Mouse (Mus musculus) naive thymus-derived CD4-positive, alpha-beta T cell, adult 2 months (primary cell): ENCODE results near the gene Cyp2j6.
"Not testable (repeated sequence)": the region's sequence is repeated elsewhere in the genome, so short reads cannot be mapped to it uniquely, and the experiment has no call there.

Experiments used
- DNase-seq: peaks from one replicate; pipeline ENCODE4 v3.0.0-alpha.2; 2011; ENCODE audit warnings: low read depth

Cyp2j6 gene

DNA sequence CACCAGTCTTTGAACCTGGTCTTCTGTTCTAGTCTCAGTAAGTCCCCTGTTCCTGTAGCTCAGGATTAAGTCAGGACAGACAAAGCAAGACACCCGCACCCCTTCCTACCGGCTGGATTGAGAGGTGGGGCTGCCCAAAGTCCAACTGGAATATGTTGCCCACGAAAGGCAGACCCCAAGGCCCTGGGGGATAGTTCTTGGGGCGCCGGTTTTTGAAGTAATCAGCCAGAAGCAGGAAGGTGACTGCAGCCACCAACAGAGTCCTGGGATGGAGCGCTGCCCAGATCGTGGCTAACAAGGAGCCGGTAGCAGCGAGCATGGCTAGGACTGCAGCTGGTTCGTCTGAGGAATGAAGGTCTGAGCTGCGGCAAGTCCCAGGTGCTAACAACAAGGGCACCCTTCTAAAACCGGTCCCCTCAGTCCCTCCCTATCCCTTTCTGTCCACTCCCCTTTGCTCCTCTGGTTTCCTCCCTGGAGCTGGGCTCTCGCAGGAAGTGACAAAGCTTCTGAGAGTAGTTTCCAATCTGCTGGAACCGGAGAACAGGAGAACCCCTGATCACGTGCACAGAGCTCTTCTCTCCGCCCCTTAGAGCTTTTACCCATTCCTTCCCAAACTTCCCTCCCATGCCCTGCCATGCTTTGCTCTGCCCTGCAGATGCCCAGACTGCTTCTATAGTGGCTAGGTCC is at the start of gene Cyp2j6:
Gene Cyp2j6 (minus strand): TSS at position 529 of the 687 bp plus-strand sequence.
- DNase-seq: no peak

DNA sequence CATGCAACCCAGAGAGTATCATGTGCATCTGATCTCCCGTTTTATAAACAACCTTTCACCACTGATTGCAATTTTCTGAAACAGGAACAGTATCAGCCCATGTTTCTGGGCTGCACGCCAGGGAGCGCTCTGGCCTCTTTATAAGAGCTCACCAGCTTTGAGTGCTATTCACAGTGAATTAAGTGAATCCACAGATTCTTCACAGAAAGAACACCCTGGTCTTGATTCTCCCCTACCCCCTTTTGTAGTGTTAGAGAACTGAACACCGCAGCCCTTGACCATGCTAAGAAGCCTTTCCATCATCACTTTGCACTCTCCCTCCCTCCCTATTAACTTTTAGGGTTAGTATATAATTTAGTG is 38.3 kb upstream of the Cyp2j6 start:
- DNase-seq: no peak

DNA sequence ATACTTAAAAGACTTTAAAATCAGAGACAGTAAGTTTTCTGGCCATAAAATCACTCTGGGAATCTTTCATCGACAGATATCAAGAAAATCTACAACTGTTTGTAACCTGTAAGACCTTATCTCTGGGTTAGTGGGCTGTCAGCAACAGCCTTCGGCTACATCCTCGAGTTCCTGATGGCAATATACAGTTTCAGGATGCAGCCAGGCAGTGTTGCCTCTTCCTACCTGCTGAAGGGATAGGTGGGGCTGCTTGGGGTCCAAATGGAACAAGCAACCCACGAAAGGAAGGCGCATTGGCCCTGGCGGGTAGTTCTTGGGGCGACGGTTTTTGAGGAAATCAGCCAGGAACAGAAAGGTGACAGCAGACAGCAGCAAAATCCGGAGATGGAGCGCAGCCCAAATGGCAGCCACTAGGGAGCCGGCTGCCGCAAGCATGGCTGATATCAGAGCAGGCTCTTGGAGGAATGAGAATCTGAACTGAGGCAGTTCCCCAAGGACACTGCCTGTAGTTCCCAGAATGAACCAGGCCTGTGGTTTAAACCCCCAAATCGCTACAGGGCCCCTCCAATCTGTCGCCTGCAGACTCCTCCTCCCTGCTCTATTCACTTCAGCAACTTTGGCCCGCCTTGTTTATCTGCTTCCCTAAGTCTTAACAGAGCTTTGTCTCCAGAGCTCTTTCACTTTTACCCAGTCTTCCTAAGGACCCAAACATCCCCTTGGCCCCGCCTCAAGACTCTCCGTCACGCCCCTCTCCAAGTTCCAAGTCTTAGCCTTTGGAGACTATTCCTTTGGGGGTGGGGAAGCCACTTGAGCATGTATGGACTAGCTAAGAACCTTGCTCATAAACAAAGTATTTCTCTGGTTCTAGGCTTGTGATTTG is 37.7 kb upstream of the Cyp2j6 start, which contains the start of gene Cyp2j9:
Gene Cyp2j9 (minus strand): TSS at position 668 of the 880 bp plus-strand sequence.
- DNase-seq: no peak

DNA sequence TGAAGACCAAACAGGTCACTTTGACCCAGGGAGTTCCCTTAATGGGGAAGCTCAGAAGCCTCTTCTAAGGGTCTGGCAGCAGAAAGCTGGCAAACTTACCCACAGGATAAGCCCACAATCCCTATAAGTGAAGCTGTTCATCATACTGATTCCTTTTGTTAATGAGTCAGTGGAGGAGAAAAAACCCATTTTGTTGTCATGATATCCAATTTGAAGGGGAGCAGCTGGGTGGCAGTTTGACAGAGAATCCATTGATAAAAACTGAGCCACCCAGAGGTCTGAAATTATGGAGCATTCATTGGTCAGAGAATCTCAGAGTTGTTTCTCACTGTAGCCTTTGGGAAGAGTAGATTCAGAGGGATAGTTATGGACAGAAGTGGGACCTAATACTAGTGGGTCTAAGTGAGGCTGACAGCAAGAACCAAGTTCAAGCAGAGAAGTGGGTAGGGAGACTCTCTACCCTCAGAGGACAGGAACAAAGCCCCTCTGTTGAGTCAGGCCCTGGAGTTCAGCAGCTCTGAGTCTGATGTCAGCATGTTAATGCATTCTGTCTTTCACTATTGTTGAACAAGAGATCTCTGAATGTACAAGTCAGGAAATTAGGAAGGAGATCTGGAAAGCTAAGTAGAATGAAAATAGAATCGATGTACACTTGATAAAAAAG is 28.1 kb upstream of the Cyp2j6 start:
- no peak for DNase-seq

DNA sequence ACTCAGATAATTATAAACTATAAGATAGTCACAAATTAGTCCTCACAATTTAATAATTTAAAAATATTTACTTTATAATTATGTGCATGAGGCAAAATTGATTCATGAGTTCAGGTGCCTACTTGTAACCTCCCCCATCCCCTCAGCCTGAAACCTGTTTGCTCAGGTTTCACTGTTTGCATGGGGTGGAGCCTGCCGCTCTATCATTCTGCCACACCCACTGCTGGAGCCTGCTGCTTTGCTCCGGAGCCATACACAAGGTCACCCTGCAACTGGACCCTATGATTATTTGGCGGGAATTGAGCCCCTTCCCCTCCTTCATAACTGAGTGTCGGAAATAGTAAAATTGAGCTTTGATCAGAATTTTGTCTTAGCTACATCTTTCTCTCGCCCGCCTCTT is 26.9 kb upstream of the Cyp2j6 start:
- DNase-seq: not testable (repeated sequence)

DNA sequence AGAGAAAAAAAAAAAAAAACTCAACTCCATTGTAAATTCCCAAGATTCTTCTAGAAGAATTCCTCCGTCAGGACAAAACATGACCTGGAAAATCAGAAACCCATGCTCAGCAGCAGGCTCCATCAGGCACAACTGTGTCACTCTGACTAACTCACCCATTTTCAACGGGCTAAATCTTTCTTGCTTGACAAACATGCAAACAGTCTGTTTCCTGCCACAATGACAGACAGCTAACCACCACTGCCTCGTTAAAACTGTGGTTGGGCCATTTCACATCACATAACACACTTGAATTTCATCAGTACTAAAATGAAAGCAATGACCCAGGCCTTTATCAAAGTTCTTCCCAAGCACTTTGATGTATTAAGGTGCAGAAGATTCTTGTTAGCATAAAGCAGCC is 16.0 kb upstream of the Cyp2j6 start:
- DNase-seq: no peak

DNA sequence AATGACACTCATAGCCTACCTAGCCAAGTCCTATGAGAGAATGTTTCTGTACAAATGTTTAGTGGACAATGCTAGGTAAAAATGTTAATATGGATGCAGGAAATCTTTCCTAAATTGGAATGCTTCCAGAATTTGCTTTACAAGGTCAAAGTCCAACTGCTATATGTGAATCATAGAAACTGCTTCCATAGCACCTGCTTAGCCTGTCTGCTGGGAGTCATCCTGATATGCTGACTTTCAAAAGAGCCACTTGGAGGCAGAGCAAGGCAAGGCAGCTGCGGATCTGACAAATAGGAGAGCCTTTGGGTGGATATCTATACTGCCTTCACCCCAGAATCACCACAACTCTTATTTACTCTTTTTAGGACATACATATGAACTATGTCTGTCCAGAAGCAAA is 14.5 kb upstream of the Cyp2j6 start:
- no peak for DNase-seq

DNA sequence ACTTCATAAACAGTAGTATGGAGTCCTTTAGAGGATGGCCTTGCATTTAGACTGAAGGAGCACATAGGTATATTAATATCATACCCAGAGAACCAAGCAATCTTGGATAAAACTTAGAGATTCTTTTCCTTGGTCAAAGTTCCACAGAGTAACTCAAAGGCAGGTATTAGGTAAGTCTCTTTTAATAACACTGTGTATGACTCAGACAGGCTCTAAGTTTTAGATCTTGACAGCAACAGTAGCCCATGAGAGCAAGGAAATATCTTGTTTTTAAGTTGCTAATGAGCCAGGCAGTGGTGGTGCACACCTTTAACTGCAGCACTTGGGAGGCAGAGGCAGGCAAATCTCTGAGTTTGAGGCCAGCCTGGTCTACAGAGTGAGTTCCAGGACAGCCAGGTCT is 12.3 kb upstream of the Cyp2j6 start:
- DNase-seq: no peak

DNA sequence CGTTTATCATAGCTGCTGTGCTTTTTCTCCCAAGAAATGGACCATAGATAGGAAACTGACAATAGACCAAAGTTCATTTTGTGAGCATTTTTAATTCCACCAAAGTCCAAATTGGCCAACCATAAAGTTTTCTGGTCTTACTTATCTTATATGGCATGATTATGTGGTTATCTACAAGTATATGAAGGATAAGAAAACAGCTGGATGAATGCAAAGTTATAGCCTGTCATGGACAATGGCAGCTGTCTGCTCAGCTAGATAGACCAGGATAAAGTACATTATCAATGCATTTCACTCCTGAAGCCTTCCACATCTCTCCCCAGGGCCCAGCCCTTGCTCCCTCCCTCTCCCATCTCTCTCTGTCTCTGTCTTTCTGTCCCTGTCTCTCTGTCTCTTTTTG is 7.0 kb upstream of the Cyp2j6 start:
- DNase-seq: no peak

DNA sequence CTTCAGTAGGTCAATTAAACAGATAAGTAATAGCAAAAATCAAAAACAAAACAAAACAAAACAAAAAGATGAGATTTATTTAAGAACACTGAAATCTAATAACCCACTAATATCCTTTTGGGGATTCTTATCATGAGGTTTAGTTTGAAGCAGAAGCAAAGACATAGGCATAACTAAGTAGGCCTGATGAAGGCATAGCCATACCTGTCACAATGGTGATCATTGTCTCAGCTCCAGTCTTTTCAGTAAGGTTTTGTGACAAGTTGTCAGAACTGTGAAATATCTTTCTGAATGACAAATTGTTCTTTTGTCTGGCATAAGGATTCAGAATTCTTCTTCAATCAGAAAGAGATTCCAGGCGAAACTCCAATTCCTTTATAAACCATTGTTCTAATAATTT is 6.3 kb upstream of the Cyp2j6 start:
- no peak for DNase-seq

DNA sequence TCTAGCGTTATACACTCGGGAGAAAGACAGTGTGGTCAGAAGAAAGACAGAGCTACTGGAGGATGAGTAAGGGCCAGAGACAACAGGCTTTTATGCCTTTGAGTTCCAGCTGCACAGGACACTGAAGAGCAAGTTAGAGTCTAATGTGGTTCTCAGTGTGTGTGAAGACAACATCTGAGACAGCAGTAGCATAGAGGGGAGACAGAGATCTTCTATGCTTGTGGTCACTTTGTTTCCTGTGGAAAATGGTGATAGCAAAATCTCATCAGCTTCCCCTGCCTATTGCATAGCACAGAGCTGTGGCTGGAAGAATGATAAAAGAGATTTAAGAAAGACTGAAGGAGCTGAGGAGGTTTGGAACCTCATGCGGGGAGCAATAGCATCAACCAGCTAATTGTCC is 1.8 kb downstream of the Cyp2j6 start:
- no peak for DNase-seq

DNA sequence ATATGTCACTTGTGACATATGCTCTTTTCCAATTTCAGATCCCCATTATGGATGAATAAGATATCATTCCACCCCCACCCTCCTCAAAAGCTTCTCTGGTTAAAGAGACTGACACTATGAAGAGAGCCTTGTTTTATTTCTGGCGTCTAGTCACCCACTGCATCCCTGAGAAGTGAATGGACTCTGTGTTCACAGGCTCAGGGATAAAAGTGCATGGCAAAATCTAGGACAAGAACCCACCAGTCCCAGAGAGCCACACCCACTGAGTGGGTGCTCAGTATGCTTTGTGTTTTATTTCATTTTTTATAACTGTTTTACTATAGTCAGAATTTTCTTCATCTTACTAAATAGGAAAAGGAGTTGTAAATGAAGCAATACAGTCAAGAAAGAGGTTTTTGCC is 7.5 kb downstream of the Cyp2j6 start:
- DNase-seq: no peak

DNA sequence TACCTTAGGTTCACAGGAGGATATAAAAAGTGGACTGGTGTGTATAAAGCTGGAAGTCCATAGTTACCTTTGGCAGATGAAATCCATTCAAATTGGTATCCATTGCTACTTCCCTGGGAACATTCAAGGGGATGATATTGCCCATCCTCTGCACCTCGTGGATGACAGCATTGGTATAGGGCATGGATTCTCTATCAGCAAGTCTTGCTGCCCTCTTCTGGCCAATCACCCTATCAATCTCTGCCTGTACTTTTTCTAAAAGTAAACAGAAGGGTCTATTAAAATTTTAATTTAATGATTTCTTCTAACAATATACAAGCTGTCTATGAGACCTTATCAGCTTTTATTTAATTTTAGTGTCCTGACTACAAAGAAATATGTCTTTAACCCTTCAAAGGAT is 27.7 kb downstream of the Cyp2j6 start:
- DNase-seq: no peak

DNA sequence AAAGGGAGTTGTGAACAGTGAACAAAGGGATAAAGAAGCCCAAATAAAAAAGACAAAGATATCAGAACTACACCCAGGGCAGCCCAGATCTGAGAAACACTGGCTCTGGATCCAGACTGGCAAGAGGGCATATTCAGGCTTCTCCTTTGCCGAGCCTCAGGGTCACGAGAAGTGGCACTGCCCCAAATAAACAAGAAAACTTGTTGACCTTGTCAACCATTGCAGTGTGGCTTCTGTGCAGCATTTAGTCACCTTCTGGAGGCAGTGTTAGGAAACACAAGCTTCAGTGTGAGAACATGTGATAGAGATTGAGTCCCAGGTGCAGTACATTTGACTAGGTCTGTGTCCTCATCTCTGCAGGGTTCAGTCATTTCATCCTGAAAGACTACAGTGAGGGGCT is 31.2 kb downstream of the Cyp2j6 start:
- no peak for DNase-seq

DNA sequence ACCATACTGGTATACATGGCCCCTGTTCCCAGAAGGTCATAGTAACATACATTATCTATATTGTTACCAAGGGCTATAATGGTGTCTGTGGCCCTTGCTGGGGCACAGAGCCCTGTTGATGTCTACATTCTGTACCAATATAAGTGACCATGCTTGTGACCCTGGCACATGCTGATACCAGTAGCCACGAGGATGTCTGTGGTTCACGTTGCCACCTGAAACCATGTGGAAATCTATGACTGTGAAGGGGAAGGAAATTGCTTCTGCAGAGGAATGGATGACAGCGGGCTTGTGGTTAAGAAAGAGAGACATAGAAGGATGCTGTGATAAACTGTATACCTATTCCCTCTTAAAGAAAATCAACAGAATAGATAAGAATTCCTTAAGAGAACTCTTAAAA is 43.4 kb downstream of the Cyp2j6 start:
- no peak for DNase-seq

DNA sequence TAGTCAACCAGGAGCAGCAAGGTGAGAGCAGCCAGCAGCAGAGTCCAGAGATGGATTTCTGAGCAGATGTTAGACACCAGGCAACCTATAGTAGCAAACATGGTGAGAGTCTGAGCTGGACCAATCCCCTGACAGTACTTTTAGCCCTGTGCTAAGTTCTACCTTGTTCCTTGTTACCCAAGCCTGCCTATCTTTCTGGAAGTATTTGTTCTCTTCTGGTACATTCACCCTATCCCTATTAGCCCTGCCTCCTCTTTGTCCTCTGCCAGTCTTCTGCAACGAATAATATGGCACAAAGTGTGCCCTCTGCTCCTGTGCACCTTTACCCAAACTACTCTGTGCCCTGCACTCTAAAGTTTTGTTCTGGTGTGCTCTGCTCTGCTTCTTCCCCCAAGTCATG is 46.2 kb downstream of the Cyp2j6 start, which contains the start of gene Cyp2j8:
Gene Cyp2j8 (minus strand): TSS at position 101 of the 400 bp plus-strand sequence.
- no peak for DNase-seq
